Mouse (Mus musculus): ENCODE results near the gene Zfp317.

GRCm38 (mm10) chr9:19582317-19582716 is 39.6 kb upstream of the Zfp317 start, which contains the start of gene Olfr855:
- TF ChIP-seq GATA1 (IDR thresholded peaks at IDR 0.05; ENCODE audit: low read length) (no peak), TAL1 (IDR thresholded peaks at IDR 0.05; ENCODE audit: low read length) (no peak)

Measured in erythroblast, embryonic 14.5 days (primary cell).